Comparison of ENCODE assay signal across 8 mouse cellular contexts in the genomic region with DNA sequence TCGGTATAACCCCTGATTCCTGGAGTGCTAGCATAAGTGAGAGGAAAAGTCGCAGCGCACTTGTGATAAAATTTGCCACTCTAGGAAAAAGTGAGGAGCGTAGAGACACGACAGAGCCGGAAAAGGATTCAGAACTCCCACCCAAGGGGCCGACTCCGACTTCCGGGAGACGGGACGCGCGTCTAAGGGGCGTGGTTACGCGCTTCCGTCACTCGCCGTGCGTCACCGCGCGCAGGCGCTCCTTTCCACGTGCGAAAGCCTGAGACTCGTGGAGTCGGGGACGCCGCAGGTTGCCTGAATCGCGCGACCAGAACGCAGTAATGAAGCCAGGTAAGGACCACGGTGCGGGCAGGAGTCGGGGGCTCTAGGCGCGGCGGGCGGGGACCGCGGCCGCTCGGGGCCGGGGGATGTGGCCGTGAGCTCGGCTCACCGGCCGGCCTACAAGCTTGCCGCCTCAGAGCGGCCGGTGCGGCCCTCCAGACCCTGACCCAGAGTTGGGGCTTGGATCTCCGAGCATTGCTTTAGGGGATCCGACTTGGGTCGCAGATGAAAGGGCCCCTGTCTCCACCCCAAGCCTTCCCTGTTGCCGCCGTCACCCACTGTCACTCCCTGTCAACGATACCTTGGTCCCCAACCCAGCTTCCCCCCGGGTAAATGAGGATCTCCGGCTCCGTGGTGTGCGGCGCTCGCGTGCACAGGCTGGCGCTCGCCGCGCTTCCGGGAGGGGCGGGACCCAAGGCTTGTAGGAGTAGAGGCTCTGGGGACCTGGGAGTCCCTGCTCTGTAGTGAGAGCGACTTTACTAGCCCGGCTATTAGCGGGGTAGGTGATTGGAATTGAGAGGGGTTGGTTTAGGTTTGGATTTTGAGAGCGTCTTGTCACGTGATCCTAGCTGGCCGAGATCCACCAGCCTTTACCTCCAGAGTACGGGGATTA. TPM values are rescaled to one million over a fixed set of nuclear protein-coding genes. Genes with fewer than 3 reads are reported as not detected.
DNase-seq lines count a peak whose midpoint lies in the region; ATAC-seq lines count a peak whose summit lies in the region.

A gene (plus strand): TSS at position 222 of the 934 bp plus-strand sequence.

- DNase-seq in Muller cell, postnatal 12 days (ENCODE audit: inconsistent ontology term): peak; percentile 93
- peak; percentile 89 for DNase-seq in cerebellum, adult 9-11 months
- peak; percentile 87 to 92 for DNase-seq in frontal cortex, postnatal 10 days (ENCODE audit: low spot score in 2 of 2)
- DNase-seq in layer of hippocampus, postnatal 14 days (ENCODE audit: low spot score in 2 of 2): peak; percentile 86 to 94
- peak; percentile 91 for DNase-seq in lung, postnatal 14 days
- peak; percentile 81 for DNase-seq in retina, adult 2 months (ENCODE audit: low read depth, low spot score)
- DNase-seq in thymus, postnatal 36 days: peak; percentile 89 to 93

- peak; percentile 94 for ATAC-seq in hindbrain, embryonic 12.5 days (ENCODE audit: low FRiP score)

- H3K4me3 ChIP-seq in hindbrain, embryonic 12.5 days: peak within 1 kb of the TSS; percentile 60

- H3K9me3 ChIP-seq in hindbrain, embryonic 12.5 days (replicated peaks): no peaks in the 10 kb centered on the region

- peaks cover 29% of the 10 kb centered on the region for H3K4me1 ChIP-seq in hindbrain, embryonic 12.5 days

- peak within 1 kb of the TSS; percentile 81 for H3K27ac ChIP-seq in hindbrain, embryonic 12.5 days

- under 1% methylated on average over 80 of the region's 80 CpGs for WGBS in hindbrain, embryonic 12.5 days

- peak within 1 kb of the TSS; percentile 95 for H3K4me2 ChIP-seq in hindbrain, embryonic 12.5 days (replicated peaks)

- no peaks in the 10 kb centered on the region for H3K36me3 ChIP-seq in hindbrain, embryonic 12.5 days

- no peaks in the 10 kb centered on the region for H3K27me3 ChIP-seq in hindbrain, embryonic 12.5 days

- peak within 1 kb of the TSS; percentile 82 for H3K9ac ChIP-seq in hindbrain, embryonic 12.5 days

RNA-seq across cellular contexts. Expression of the gene that starts here (rescaled TPM):
- polyA plus RNA-seq in hindbrain, embryonic 12.5 days (2016; fragmentation: Nextera tagmentation; extraction: Ambion mirVana): 115 and 120 TPM in 2 replicates
- 10 to 100 TPM; 53.0 to 58.7 TPM for total RNA-seq in layer of hippocampus, postnatal 14 days (2021)

Comparison
In these comparisons a context has a peak if more than half of its experiments do, and no peak if none do; other contexts are left out.
1. Peak in every context shown above with its lines: DNase-seq, ATAC-seq, H3K4me3 ChIP-seq and H3K27ac ChIP-seq.